Mouse (Mus musculus): ENCODE data around the gene Fndc3b.

DNA sequence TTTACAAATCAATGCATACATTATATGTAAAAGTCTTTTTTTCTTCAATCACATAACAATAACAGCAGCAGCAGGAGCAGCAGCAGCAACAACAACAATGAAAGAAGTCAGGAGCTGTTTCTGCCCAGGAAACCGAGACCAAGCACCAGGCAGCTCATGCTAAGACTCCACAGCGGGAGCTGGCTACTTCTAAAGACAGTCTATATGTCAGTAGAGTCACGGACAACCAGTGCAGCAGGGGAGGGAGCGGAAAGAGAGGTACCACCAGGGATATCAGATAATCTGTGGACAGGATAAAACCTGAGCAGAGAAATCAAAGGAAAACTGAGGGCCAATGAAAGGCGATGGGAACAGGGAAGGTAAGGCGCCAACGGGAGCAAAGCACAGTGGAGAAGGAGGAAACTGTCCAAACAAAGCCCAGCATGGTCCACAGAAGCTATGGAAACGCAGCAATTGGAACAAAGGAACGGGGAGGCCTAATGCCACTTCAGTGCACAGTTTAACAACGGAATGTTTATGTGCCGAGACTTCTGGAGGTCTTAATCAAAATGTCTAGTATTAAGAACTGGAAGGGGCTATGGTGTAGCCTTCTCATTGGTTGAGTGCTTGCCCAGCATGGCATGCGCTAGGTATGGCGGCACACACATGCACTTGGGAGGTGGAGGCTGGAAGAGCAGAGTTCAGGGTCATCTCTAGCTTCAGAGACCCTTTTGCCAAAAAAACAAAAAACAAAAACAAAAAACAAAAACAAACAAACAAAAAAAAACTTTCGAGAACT is 215.6 kb downstream of the Fndc3b start:
- TF ChIP-seq CTCF (conservative IDR thresholded peaks at IDR 0.05; ENCODE audit: low read length) = no peak
- no peak for TF ChIP-seq NANOG (IDR thresholded peaks at IDR 0.05; ENCODE audit: borderline replicate concordance, low read length)
- TF ChIP-seq POU5F1 (IDR thresholded peaks at IDR 0.05; ENCODE audit: borderline replicate concordance, low read length) = no peak

Data from E14TG2a.4 (cell line).